Mouse (Mus musculus): ENCODE data around the gene Sphk1.
A peak's percentile ranks its signal among the peaks of the same experiment; 100 is the strongest.
"Not testable (repeated sequence)": the region's sequence is repeated elsewhere in the genome, so short reads cannot be mapped to it uniquely, and the experiment has no call there.

The Sphk1 gene

GRCm38 (mm10) chr11:116530187-116531147 lies at the start of gene Sphk1:
TSS of gene Sphk1 (plus strand) at chr11:116530925.
- DNase-seq (ENCODE audit: low read depth) = no peak

GRCm38 (mm10) chr11:116480975-116481374 lies 49.8 kb upstream of the Sphk1 start:
- no peak for DNase-seq (ENCODE audit: low read depth)

DNA sequence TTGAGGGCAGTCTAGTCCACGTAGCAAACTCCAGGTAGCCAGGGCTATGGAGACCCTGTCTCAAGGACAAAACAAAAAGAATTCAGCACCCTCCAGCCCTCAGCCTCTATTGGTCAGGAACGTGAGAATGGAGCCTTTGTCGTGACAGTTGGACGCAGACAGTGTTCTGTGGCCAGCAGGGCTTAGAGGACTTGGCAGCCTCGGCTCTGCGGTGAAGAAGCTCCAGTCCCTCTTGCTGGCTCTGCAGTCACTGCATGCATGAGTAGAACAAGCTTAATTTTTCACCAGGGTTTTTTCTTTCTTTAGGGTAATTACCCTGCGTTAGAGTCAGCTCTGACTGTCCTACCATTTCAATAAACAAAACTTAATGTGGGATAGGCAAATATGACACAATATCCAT lies 48.9 kb upstream of the Sphk1 start:
- DNase-seq (ENCODE audit: low read depth) = no peak

- no peak for DNase-seq (ENCODE audit: low read depth)
These were observed 46.5 kb upstream of the Sphk1 start for GRCm38 (mm10) chr11:116484261-116484660.

- no peak for DNase-seq (ENCODE audit: low read depth)
These were observed 42.5 kb upstream of the Sphk1 start for GRCm38 (mm10) chr11:116488207-116488606.

- DNase-seq (ENCODE audit: low read depth) = no peak
These were observed 41.9 kb upstream of the Sphk1 start for GRCm38 (mm10) chr11:116488693-116489375.

DNA sequence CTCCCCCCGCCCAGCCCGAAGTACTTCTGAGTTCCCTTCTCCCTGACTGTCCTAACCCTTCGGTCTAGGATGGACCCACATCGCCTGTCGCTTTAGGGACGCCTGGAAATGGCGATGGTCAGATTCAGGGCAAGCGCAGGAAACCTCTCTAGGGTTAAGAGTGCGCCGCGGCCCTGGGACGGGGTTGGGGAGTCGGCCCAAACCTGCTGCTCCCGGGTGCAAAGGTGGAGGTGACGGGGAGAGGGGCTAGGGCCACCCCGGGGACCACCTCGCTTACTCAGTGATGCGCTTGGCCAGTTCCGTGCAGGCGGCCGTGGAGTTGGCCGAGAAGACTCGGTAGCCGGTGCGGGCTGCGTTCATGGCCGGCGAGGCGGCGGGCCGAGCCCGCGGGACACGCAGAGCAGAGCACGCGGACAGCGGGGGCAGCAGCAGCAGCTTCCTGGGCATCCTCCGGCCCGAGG lies 40.9 kb upstream of the Sphk1 start:
- DNase-seq (ENCODE audit: low read depth) = no peak

- peak; percentile 86 for DNase-seq (ENCODE audit: low read depth)
These were observed 40.3 kb upstream of the Sphk1 start for GRCm38 (mm10) chr11:116490232-116491107.

DNA sequence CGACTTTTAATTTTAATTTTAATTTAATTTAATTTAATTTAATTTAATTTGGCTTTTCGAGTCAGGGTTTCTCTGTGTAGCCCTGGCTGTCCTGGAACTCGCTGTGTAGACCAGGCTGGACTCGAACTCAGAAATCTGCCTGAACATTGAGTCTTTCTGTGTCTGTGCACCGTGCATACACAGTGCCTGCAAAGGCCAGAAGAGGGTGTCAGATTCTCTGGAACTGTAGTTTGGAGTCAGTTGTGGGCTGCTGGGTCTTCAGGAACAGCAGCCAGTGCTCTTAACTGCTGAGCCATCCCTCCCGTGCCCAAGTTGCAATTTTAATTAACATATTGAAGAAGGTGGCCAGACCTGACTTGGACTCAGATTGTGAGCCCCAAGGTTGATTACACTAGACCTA lies 39.4 kb upstream of the Sphk1 start:
- no peak for DNase-seq (ENCODE audit: low read depth)

DNA sequence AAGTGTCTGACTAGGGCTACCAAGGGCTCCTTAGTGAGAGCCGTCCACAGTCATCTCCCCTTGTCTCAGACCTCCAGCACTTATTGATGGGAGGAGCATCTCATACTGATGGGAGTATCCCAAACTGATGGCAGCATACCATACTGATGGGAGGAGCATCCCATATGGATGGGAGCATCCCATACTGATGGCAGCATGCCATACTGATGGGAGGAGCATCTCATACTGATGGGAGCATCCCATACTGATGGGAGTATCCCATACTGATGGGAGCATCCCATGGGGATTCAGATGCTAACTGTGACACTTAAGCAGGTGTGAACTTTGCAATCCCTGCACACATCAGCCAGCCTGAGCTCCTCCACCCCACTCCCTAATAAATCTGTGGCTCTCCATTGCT lies 38.2 kb upstream of the Sphk1 start:
- DNase-seq (ENCODE audit: low read depth) = not testable (repeated sequence)

DNA sequence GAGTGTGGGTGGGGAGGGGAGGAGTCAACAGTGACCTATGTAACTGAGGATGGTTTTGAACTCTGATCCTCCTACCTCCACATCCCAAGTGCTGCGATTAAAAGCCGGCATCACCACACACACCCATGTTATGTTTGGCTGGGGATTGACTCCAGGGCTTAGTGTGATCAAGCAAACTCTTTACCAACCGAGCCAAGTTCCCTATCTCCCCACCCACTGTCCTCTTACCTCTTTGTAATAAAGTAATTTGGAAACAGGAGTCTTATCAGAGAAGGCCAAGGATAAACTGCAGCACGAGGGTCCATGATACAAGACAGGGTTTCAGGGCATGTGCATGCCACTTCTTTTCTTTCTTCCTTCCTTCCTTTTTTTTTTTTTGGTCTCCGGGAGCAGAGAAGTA lies 37.5 kb upstream of the Sphk1 start:
- DNase-seq (ENCODE audit: low read depth) = no peak

DNA sequence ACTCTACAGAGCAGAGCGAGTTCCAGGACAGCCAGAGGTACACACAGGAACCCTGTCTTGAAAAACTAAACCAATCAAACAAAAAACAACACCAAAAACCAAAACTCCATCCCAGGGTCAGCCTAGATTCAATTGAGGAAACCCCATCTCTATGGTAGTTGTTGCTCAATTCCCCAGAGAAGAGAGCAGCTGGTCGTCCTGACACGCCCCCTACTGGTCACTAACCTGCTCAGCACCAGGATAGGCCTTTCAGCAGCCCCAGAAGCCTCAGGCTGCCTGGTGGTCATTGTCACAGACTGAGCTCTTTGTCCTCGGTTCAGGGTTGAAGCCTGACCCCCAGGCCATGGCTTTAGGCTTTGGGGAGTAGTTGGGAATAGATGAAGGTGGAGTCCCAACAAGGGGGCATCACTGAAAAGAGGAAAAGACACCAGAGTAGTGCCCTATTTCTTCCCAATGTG lies 36.9 kb upstream of the Sphk1 start, which contains the start of gene Prpsap1:
Gene Prpsap1, minus strand, starts transcription at position 408 of the 458 bp plus-strand sequence.
- peak; percentile 67 for DNase-seq (ENCODE audit: low read depth)

GRCm38 (mm10) chr11:116494474-116495174 lies 36.1 kb upstream of the Sphk1 start:
- no peak for DNase-seq (ENCODE audit: low read depth)

DNA sequence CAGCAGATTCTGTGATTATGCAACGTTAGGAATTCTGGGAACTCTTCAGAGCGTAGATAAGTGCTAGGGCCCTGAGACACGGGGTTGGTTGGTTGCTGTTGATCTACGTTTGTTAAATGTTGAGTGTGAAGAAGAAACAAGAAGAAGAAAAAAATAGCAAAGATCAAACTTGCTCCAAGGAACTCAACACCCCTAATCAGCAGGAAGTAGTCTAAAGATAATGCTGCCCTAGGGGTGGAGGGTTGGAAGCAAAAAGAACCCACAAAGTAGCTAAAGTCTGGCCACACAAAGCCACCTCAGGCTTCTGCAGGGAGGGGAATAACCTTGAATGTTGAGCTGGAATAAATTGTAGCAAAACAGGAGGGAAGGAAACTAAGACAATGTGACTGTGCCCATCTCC lies 33.4 kb upstream of the Sphk1 start:
- no peak for DNase-seq (ENCODE audit: low read depth)

- no peak for DNase-seq (ENCODE audit: low read depth)
These were observed 32.1 kb upstream of the Sphk1 start for GRCm38 (mm10) chr11:116498596-116498995.

GRCm38 (mm10) chr11:116499018-116499417 lies 31.7 kb upstream of the Sphk1 start:
- no peak for DNase-seq (ENCODE audit: low read depth)

DNA sequence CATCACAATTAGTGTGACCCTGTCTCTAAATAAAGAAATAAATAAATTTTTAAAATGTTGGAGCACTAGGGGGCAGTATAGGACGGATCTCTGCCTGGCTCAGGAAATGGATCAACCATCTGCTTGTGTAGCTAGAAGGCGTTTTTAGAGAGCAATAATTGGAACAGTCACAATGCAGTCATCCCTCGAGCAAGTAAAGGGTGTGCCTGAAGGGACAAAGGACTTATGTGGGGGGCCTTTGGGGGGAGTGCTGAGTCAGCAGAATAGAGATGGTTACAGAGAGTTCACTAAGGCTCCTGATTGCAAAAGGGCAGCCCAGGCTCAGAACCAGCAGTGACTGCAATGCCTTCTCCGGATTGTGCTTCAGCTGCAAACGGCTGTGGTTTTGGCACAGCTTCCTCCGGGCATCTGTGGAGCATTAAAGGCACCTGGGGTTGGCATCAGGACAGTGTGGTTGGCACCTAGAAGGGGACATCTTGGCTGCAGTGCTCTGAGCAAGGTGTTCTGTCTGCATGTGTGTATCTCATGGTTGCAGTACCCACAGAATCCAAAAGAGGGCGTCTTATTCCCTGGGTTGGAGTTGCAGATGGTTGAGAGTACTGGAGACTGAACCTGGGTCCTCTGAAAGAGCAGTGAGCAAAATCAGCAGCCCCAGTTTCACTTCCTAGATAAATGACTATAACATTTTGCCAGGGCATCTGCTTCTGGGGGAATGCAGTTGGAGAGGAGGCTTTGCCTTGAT lies 29.5 kb upstream of the Sphk1 start:
- DNase-seq (ENCODE audit: low read depth) = peak; percentile 59

DNA sequence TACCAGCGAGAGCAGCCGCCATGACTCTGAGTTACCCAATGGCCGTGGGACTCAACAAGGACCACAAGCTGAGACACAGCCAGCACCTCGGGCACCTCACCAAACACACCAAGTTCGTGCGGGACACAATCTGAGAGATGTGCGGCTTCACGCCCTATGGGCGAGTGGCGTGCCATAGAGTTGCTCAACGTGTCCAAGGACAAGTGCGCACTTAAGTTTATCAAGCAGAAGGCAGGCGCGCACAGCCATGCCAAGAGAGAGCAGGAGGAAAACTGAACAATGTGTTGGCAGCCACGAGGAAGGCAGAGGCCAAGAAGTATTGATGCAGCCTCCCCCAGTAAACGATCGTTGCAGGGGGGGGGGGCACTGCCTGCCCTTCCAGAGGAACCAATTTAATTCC lies 26.2 kb upstream of the Sphk1 start:
- DNase-seq (ENCODE audit: low read depth) = no peak

DNA sequence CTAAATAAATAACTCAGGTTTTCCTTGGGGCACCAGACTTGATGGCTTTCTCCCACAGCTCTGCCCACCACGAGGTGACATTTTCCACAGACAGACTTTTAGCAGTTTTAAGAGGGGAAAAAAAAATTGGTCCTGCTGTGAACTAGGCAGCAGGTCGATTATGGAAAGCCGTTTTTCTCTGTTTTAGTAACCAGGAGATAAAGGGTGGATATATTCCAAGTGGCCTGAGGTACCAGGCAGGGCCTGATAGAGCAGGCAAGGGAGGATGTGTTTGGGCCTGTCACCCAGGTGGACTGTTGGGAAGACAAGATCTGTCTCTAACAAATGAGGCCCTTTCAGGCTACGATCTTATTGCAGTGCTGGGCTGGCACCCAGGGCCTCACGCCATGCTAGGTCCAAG lies 25.2 kb upstream of the Sphk1 start:
- DNase-seq (ENCODE audit: low read depth) = no peak

- no peak for DNase-seq (ENCODE audit: low read depth)
These were observed 24.4 kb upstream of the Sphk1 start for GRCm38 (mm10) chr11:116506151-116506875.
